Mouse (Mus musculus) limb, embryonic 14.5 days (tissue): Measurements from ENCODE around the gene Tlk1. TPM values are rescaled to one million over a fixed set of nuclear protein-coding genes. Genes with fewer than 3 reads are reported as not detected.
A peak's percentile ranks its signal among the peaks of the same experiment; 100 is the strongest.

Experiments
- ATAC-seq: fragments of 200-750 bp; cut with Nextera tagmentation; 2 replicates; pipeline ENCODE4 v1.8.0; 2017; ENCODE audit warnings: low read depth, moderate number of reproducible peaks, moderate TSS enrichment; ENCODE audit not compliant: low FRiP score
- DNase-seq: peaks from one replicate; pipeline ENCODE4 v3.0.0-alpha.2; 2015; ENCODE audit warnings: low spot score
- H3K27ac ChIP-seq: fragments of 300-500 bp; sonication (generic); replicated peaks from 2 replicates; pipeline ENCODE4 v1.5.1; 2014; ENCODE audit warnings: low read depth, mild to moderate bottlenecking, low read length, moderate library complexity, mixed read lengths
- H3K27me3 ChIP-seq: fragments of 300-500 bp; sonication (generic); 2 replicates; pipeline ENCODE4 v1.6.1; 2014; ENCODE audit warnings: low read length, mixed read lengths; ENCODE audit not compliant: control insufficient read depth, insufficient read depth
- H3K36me3 ChIP-seq: fragments of 300-500 bp; sonication (generic); 2 replicates; pipeline ENCODE4 v1.6.1; 2014; ENCODE audit warnings: mild to moderate bottlenecking, low read length, moderate library complexity, mixed read lengths; ENCODE audit not compliant: control insufficient read depth, insufficient read depth
- H3K4me1 ChIP-seq: fragments of 300-500 bp; sonication (generic); 2 replicates; pipeline ENCODE4 v1.6.1; 2014; ENCODE audit warnings: antibody characterized with exemption, low read length, mixed read lengths; ENCODE audit not compliant: control insufficient read depth, insufficient read depth
- H3K4me2 ChIP-seq: fragments of 300-500 bp; sonication (generic); replicated peaks from 2 replicates; pipeline ENCODE4 v1.6.1; 2014; ENCODE audit warnings: low read depth, mild to moderate bottlenecking, low read length, moderate library complexity; ENCODE audit not compliant: severe bottlenecking
- H3K4me3 ChIP-seq: fragments of 300-500 bp; sonication (generic); replicated peaks from 2 replicates; pipeline ENCODE4 v1.5.1; 2014; ENCODE audit warnings: low read length
- H3K9ac ChIP-seq: fragments of 300-500 bp; sonication (generic); 2 replicates; pipeline ENCODE4 v1.6.1; 2014; ENCODE audit warnings: mild to moderate bottlenecking, low read depth, low read length, moderate library complexity; ENCODE audit not compliant: severe bottlenecking
- H3K9me3 ChIP-seq: fragments of 300-500 bp; sonication (generic); 2 replicates; pipeline ENCODE4 v1.6.1; 2016; ENCODE audit warnings: low read length; ENCODE audit not compliant: control insufficient read depth
- POLR2A ChIP-seq: fragments of 200-500 bp; IDR thresholded peaks from 2 replicates; pipeline ENCODE4 v1.8.0; 2012; ENCODE audit warnings: inconsistent platforms, mild to moderate bottlenecking, moderate library complexity, borderline replicate concordance; ENCODE audit not compliant: insufficient read depth, insufficient read length; ENCODE audit errors: extremely low read depth
- WGBS: fragments of 180-500 bp; shearing (Covaris S2); extraction: QIAGEN DNeasy Blood & Tissue Kit; methylation state at CpG from one replicate; pipeline ENCODE4 v1.1.7; 2014; 5-methylcytosine and 5-hydroxymethylcytosine counted together
- polyA plus RNA-seq, 2 experiments: library from polyadenylated mRNA; depleted of rRNA in 1 of 2; stranded (reverse) in 1 of 2; unstranded in 1 of 2; fragments of >200 nt; fragmentation: Nextera tagmentation in 1 of 2; extraction: Ambion mirVana in 1 of 2; gene quantifications; 2 replicates each; pipeline versions ENCODE4 v1.2.1 to v1.2.3; 2012 to 2014

The Tlk1 gene
- polyA plus RNA-seq (2012; rRNA removed) = 29.0 and 34.1 TPM in 2 replicates
- polyA plus RNA-seq (2014; fragmentation: Nextera tagmentation; extraction: Ambion mirVana) = 39.1 and 47.6 TPM in 2 replicates

GRCm38 (mm10) chr2:70825371-70826051, at the start of gene Tlk1:
Gene Tlk1, minus strand, starts transcription at chr2:70825728.
- peak within 1 kb of the TSS; percentile 100 for H3K27ac ChIP-seq
- H3K4me2 ChIP-seq = peak within 1 kb of the TSS; percentile 78
- H3K36me3 ChIP-seq = no peaks in the 10 kb centered on the region
- peaks cover 6% of the 10 kb centered on the region for H3K4me1 ChIP-seq
- DNase-seq = peak; percentile 87
- TF ChIP-seq POLR2A = 0 out of 2 replicates have a peak, but pooled peaks have one; percentile 3
- peak; percentile 86 for ATAC-seq
- WGBS = under 1% methylated on average over 41 of the region's 118 CpGs
- H3K9ac ChIP-seq = peak within 1 kb of the TSS; percentile 99
- no peaks in the 10 kb centered on the region for H3K9me3 ChIP-seq
- H3K27me3 ChIP-seq = no peaks in the 10 kb centered on the region
- H3K4me3 ChIP-seq = peak within 1 kb of the TSS; percentile 88

GRCm38 (mm10) chr2:70875129-70875528, 49.6 kb upstream of the Tlk1 start:
- ATAC-seq = no peak
- no peaks in the 10 kb centered on the region for H3K36me3 ChIP-seq
- WGBS = 87% methylated on average over 4 of the region's 4 CpGs

GRCm38 (mm10) chr2:70873168-70873567, 47.6 kb upstream of the Tlk1 start:
- H3K36me3 ChIP-seq = no peaks in the 10 kb centered on the region
- no peak overlapping the region for H3K27ac ChIP-seq
- no peaks in the 10 kb centered on the region for H3K4me1 ChIP-seq
- ATAC-seq (no peak), DNase-seq (no peak)
- 70% methylated on average over 5 of the region's 5 CpGs for WGBS
- no peak overlapping the region for H3K9ac ChIP-seq
- no peaks in the 10 kb centered on the region for H3K27me3 ChIP-seq
- no peak overlapping the region for H3K4me3 ChIP-seq
- no peak for TF ChIP-seq POLR2A
- no peak overlapping the region for H3K4me2 ChIP-seq
- H3K9me3 ChIP-seq = no peaks in the 10 kb centered on the region

More at GRCm38 (mm10) chr2:70875129-70875528, 49.6 kb upstream of the Tlk1 start:
- no peak overlapping the region for H3K27ac ChIP-seq
- H3K4me3 ChIP-seq = no peak overlapping the region
- H3K9ac ChIP-seq = no peak overlapping the region
- H3K27me3 ChIP-seq = no peaks in the 10 kb centered on the region
- no peaks in the 10 kb centered on the region for H3K4me1 ChIP-seq
- DNase-seq = no peak
- TF ChIP-seq POLR2A = no peak
- H3K4me2 ChIP-seq = no peak overlapping the region
- H3K9me3 ChIP-seq = no peaks in the 10 kb centered on the region

- no peak overlapping the region for H3K9ac ChIP-seq
- H3K9me3 ChIP-seq = no peaks in the 10 kb centered on the region
- DNase-seq = no peak
- no peaks in the 10 kb centered on the region for H3K27me3 ChIP-seq
- no peak overlapping the region for H3K4me2 ChIP-seq
- TF ChIP-seq POLR2A = no peak
- H3K4me3 ChIP-seq = no peak overlapping the region
- H3K27ac ChIP-seq = no peak overlapping the region
- 57% methylated on average over 8 of the region's 8 CpGs for WGBS
- ATAC-seq = no peak
- no peaks in the 10 kb centered on the region for H3K36me3 ChIP-seq
- no peaks in the 10 kb centered on the region for H3K4me1 ChIP-seq
These were observed 46.0 kb upstream of the Tlk1 start for GRCm38 (mm10) chr2:70871466-70872022.

GRCm38 (mm10) chr2:70870819-70871218, 45.3 kb upstream of the Tlk1 start:
- Histone ChIP-seq H3K36me3 (no peaks in the 10 kb centered on the region), H3K4me1 (no peaks in the 10 kb centered on the region), H3K4me3 (no peak overlapping the region), H3K27me3 (no peaks in the 10 kb centered on the region), H3K9me3 (no peaks in the 10 kb centered on the region), H3K27ac (no peak overlapping the region), H3K9ac (no peak overlapping the region), H3K4me2 (no peak overlapping the region)
- DNase-seq = no peak
- WGBS = 65% methylated on average over 6 of the region's 6 CpGs
- TF ChIP-seq POLR2A = no peak
- ATAC-seq = no peak
